Mouse (Mus musculus) liver, adult 2 months (tissue): Measurements from ENCODE around the gene Adamts18. TPM values are rescaled to one million over a fixed set of nuclear protein-coding genes. Genes with fewer than 3 reads are reported as not detected.

Experiments
- DNase-seq: peaks from one replicate; pipeline ENCODE4 v3.0.0-alpha.2; 2011; ENCODE audit warnings: low read depth, low spot score; ENCODE audit errors: extremely low read depth
- H3K27ac ChIP-seq: fragments of 200-500 bp; replicated peaks from 2 replicates; pipeline ENCODE4 v1.5.1; 2012; ENCODE audit warnings: low read depth, mild to moderate bottlenecking, control low read depth, inconsistent platforms, low read length; ENCODE audit not compliant: insufficient read depth
- H3K27me3 ChIP-seq: fragments of 200-500 bp; 2 replicates; pipeline ENCODE4 v1.6.1; 2012; ENCODE audit warnings: mild to moderate bottlenecking, moderate library complexity, low read length, inconsistent platforms; ENCODE audit not compliant: control insufficient read depth, insufficient read depth
- H3K36me3 ChIP-seq: fragments of 200-500 bp; 2 replicates; pipeline ENCODE4 v1.6.1; 2012; ENCODE audit warnings: low read length, inconsistent platforms; ENCODE audit not compliant: control insufficient read depth, insufficient read depth
- H3K4me1 ChIP-seq: fragments of 200-500 bp; 2 replicates; pipeline ENCODE4 v1.6.1; 2011; ENCODE audit warnings: low read length; ENCODE audit not compliant: control insufficient read depth, insufficient read depth
- H3K4me3 ChIP-seq: fragments of 200-500 bp; 2 replicates; pipeline ENCODE4 v1.5.1; 2011; ENCODE audit warnings: low read depth, mild to moderate bottlenecking, control low read depth, low read length, moderate library complexity; ENCODE audit not compliant: insufficient read depth
- H3K79me2 ChIP-seq: fragments of 200-500 bp; 2 replicates; pipeline ENCODE4 v1.6.1; 2012; ENCODE audit warnings: inconsistent platforms, mild to moderate bottlenecking, low read length, moderate library complexity; ENCODE audit not compliant: control insufficient read depth, insufficient read depth
- H3K9ac ChIP-seq: fragments of 200-500 bp; 2 replicates; pipeline ENCODE4 v1.6.1; 2012; ENCODE audit warnings: low read depth, mild to moderate bottlenecking, control low read depth, inconsistent platforms, low read length
- CTCF ChIP-seq: fragments of 200-500 bp; IDR thresholded peaks from 2 replicates; pipeline ENCODE4 v1.5.1; 2011; ENCODE audit warnings: low read depth, low read length, control low read depth
- POLR2A ChIP-seq: fragments of 200-500 bp; IDR thresholded peaks from 2 replicates; pipeline ENCODE4 v1.6.1; 2011; ENCODE audit warnings: low read length, control low read depth; ENCODE audit not compliant: insufficient read depth; ENCODE audit errors: extremely low read depth
- WGBS: fragments of 180-500 bp; shearing (Covaris S2); methylation state at CpG from one replicate; pipeline ENCODE4 v1.1.7; 2018; 5-methylcytosine and 5-hydroxymethylcytosine counted together
- polyA plus RNA-seq: library from polyadenylated mRNA; depleted of rRNA; stranded (reverse); fragments of >200 nt; gene quantifications from 2 replicates; pipeline ENCODE4 v1.2.3, GENCODE M21; 2012
- total RNA-seq: library from RNA; depleted of rRNA; stranded (reverse); fragments of >200 nt; gene quantifications from 2 replicates; pipeline ENCODE4 v1.2.3, GENCODE M21; 2014

Gene Adamts18
- total and polyA plus RNA-seq, 2 experiments, result under 0.01 TPM; not detected in 1

- no peak overlapping the region for H3K4me3 ChIP-seq
- H3K27me3 ChIP-seq, result no peaks in the 10 kb centered on the region
- DNase-seq, result no peak
- no peaks in the 10 kb centered on the region for H3K36me3 ChIP-seq
- no peak for TF ChIP-seq POLR2A
- no peak for TF ChIP-seq CTCF
- H3K27ac ChIP-seq, result no peak overlapping the region
- no peak overlapping the region for H3K9ac ChIP-seq
- WGBS, result no CpG with 5 or more reads among the region's 3 CpGs
- no peaks in the 10 kb centered on the region for H3K4me1 ChIP-seq
- H3K79me2 ChIP-seq, result no peaks in the 10 kb centered on the region
Observed at GRCm38 (mm10) chr8:113791061-113791460, 57.5 kb downstream of the Adamts18 start.

GRCm38 (mm10) chr8:113783711-113784110 lies 64.8 kb downstream of the Adamts18 start:
- no peak for DNase-seq
- Histone ChIP-seq H3K4me3 (no peak overlapping the region), H3K9ac (no peak overlapping the region), H3K79me2 (no peaks in the 10 kb centered on the region), H3K27me3 (no peaks in the 10 kb centered on the region), H3K36me3 (no peaks in the 10 kb centered on the region), H3K4me1 (no peaks in the 10 kb centered on the region), H3K27ac (no peak overlapping the region)
- no CpG with 5 or more reads among the region's 3 CpGs for WGBS
- TF ChIP-seq CTCF (no peak), POLR2A (no peak)

DNA sequence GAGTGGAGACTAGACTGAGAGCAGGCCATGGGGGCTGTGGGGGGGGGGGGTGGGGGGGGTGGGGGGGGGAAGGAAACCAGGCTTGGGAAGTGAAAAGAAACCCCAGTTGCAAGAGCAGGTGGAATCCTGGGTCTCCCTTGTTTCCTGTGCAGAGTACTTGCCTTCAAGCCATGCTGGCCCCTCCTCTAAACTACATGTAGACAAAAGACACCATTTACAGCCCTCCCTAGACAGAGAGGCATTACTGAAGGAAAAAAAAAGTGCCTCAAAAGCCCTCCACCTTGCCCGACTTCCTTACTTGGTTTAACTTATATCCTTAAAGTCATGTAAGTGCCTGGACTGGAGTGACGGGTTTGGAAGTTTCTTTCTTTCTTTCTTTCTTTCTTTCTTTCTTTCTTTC lies 67.0 kb downstream of the Adamts18 start:
- no peak overlapping the region for H3K27ac ChIP-seq
- no peaks in the 10 kb centered on the region for H3K27me3 ChIP-seq
- no peaks in the 10 kb centered on the region for H3K79me2 ChIP-seq

GRCm38 (mm10) chr8:113775361-113775760 lies 73.2 kb downstream of the Adamts18 start:
- Histone ChIP-seq H3K27ac (no peak overlapping the region), H3K27me3 (no peaks in the 10 kb centered on the region), H3K79me2 (no peaks in the 10 kb centered on the region), H3K9ac (no peak overlapping the region), H3K4me3 (no peak overlapping the region), H3K4me1 (no peaks in the 10 kb centered on the region), H3K36me3 (no peaks in the 10 kb centered on the region)
- DNase-seq, result no peak
- 78% methylated on average over 6 of the region's 6 CpGs for WGBS
- TF ChIP-seq CTCF, result no peak
- no peak for TF ChIP-seq POLR2A

More for the DNA sequence above, 67.0 kb downstream of the Adamts18 start:
- no peaks in the 10 kb centered on the region for H3K36me3 ChIP-seq
- no peak for TF ChIP-seq CTCF
- no peak for TF ChIP-seq POLR2A
- H3K4me3 ChIP-seq, result no peak overlapping the region
- WGBS, result 58% methylated on average over 2 of the region's 2 CpGs
- no peak for DNase-seq
- no peaks in the 10 kb centered on the region for H3K4me1 ChIP-seq
- H3K9ac ChIP-seq, result no peak overlapping the region

GRCm38 (mm10) chr8:113768861-113769410 lies 79.6 kb downstream of the Adamts18 start:
- H3K27ac ChIP-seq, result no peak overlapping the region
- no peaks in the 10 kb centered on the region for H3K4me1 ChIP-seq
- no peaks in the 10 kb centered on the region for H3K79me2 ChIP-seq
- whole genome bisulfite sequencing, result 69% methylated on average over 8 of the region's 8 CpGs
- no peak for DNase-seq
- H3K4me3 ChIP-seq, result no peak overlapping the region
- no peaks in the 10 kb centered on the region for H3K36me3 ChIP-seq
- no peak overlapping the region for H3K9ac ChIP-seq
- no peaks in the 10 kb centered on the region for H3K27me3 ChIP-seq
- no peak for TF ChIP-seq POLR2A
- TF ChIP-seq CTCF, result no peak

GRCm38 (mm10) chr8:113765121-113765520 lies 83.4 kb downstream of the Adamts18 start:
- 83% methylated on average over 4 of the region's 4 CpGs for WGBS
- DNase-seq, result no peak
- TF ChIP-seq CTCF (no peak), POLR2A (no peak)
- H3K4me1 ChIP-seq, result no peaks in the 10 kb centered on the region
- H3K4me3 ChIP-seq, result no peak overlapping the region
- H3K27me3 ChIP-seq, result no peaks in the 10 kb centered on the region
- H3K27ac ChIP-seq, result no peak overlapping the region
- no peaks in the 10 kb centered on the region for H3K79me2 ChIP-seq
- no peak overlapping the region for H3K9ac ChIP-seq
- no peaks in the 10 kb centered on the region for H3K36me3 ChIP-seq
